Mouse (Mus musculus): ENCODE results near the gene Prss23. TPM values are rescaled to one million over a fixed set of nuclear protein-coding genes. Genes with fewer than 3 reads are reported as not detected.

Gene Prss23
- polyA plus RNA-seq, 1 experiment from 2014 or later = 46.3 TPM

GRCm38 (mm10) chr7:89459691-89460090 lies 67.3 kb downstream of the Prss23 start:
- Histone ChIP-seq H3K9me3 (no peaks in the 10 kb centered on the region), H3K9ac (no peak overlapping the region), H3K4me3 (no peak overlapping the region), H3K36me3 (no peaks in the 10 kb centered on the region), H3K27ac (no peak overlapping the region), H3K27me3 (no peaks in the 10 kb centered on the region), H3K4me2 (no peak overlapping the region), H3K4me1 (peaks cover 5% of the 10 kb centered on the region; the same call in 1 of the 2 replicates)
- no peak for ATAC-seq (ENCODE audit: borderline replicate concordance, extremely low read depth, low FRiP score, low TSS enrichment)
- WGBS = 77% methylated on average over 2 of the region's 2 CpGs

Other genes with a start within 250 kb of the Prss23 start
- 20.0 and 23.2 TPM in 2 replicates for gene Tmem135, start 123.0 kb downstream of the Prss23 start, polyA plus RNA-seq (2015; fragmentation: Nextera tagmentation; extraction: Ambion mirVana)
- 11.6 and 13.1 TPM in 2 replicates for gene Fzd4, start 122.8 kb downstream of the Prss23 start, polyA plus RNA-seq (2015; fragmentation: Nextera tagmentation; extraction: Ambion mirVana)
- 1.3 and 1.9 TPM in 2 replicates for gene Me3, start 105.2 kb upstream of the Prss23 start, polyA plus RNA-seq (2015; fragmentation: Nextera tagmentation; extraction: Ambion mirVana)

Measured in lung, embryonic 15.5 days (tissue).